Mouse (Mus musculus) cortical plate, adult 2 months (tissue): ENCODE results near the gene Necap2.

Source experiments
- CTCF ChIP-seq: fragments of 200-500 bp; IDR thresholded peaks from 2 replicates; pipeline ENCODE4 v1.5.1; 2011; ENCODE audit warnings: mild to moderate bottlenecking, control low read depth, low read length; ENCODE audit not compliant: insufficient read depth; ENCODE audit errors: extremely low read depth
- POLR2A ChIP-seq: fragments of 200-500 bp; IDR thresholded peaks from 2 replicates; pipeline ENCODE4 v1.6.1; 2011; ENCODE audit warnings: mild to moderate bottlenecking, low read length, control low read depth; ENCODE audit not compliant: insufficient read depth; ENCODE audit errors: extremely low read depth

DNA sequence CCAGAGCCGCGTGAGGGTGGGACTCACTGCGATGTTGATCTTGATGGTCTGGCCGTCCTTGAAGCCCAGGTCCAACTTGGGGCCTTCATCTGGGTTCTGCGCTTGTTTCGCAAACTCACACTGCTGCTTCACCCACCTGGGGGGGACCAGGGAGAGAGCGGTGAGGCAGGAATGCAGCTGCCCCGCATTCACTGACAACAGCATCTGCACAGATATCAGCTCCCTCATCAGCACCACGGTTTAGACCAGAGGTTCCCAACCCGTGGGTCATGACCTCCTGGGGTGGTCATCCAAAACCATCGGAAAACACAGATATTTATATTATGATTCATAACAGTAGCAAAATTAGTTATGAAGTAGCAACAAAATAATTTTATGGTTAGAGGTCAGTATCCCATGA lies 5.7 kb downstream of the Necap2 start:
- TF ChIP-seq CTCF (no peak), POLR2A (no peak)
